17 mouse cellular contexts compared by ENCODE assay signal in the genomic region with DNA sequence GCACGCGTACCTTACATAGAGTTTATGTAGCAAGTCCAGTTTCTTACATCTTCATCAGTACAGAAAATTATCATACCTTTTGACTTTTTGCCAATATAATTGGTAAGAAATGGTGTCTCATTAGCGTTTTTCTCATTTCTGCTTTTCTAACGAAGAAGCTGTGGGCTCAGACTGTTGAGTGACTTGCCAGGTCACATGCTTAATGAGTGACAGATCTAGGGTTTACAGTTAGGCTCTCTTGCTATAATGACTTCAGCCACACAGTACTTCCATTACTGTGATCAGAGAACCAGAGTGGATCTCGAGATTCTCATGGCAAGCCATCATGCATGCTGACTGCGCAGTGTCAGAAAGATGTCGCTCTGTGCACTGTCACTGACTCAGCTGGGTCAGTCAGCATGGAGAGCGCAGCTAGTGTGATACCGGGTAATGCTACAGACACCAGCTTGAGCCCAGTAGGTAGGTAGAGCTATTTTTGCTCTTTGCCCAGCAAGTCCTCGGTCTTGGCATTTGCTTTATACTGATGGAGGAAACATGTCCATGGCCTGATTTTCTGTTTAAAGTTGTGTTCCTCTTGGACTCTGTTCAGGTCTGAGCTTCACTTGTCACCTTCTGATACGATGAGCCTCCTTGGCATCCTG.
DNase-seq lines count a peak whose midpoint lies in the region; ATAC-seq lines count a peak whose summit lies in the region.
"Had no signal": no experiment of that assay in that cellular context is flagged by ENCODE, and none has a peak within 500 bp of the region (broad histone marks: within the 10 kb centered on the region; RNA-seq: fewer than 3 reads in every experiment).

No protein-coding gene starts in this region.

- H3K27ac ChIP-seq in lung, embryonic 15.5 days = 0 out of 2 replicates have a peak overlapping the region, but pooled peaks have one; percentile 8
- H3K27ac ChIP-seq: heart, embryonic 10.5 days; limb, embryonic 13.5 days; midbrain, embryonic 15.5 days had no signal

- H3K27me3 ChIP-seq in lung, embryonic 15.5 days = no peaks in the 10 kb centered on the region
- H3K27me3 ChIP-seq: limb, embryonic 13.5 days had no signal

- H3K9me3 ChIP-seq in lung, embryonic 15.5 days = no peaks in the 10 kb centered on the region
- H3K9me3 ChIP-seq: heart, embryonic 10.5 days; limb, embryonic 13.5 days; midbrain, embryonic 15.5 days had no signal

- H3K36me3 ChIP-seq in lung, embryonic 15.5 days = no peaks in the 10 kb centered on the region
- H3K36me3 ChIP-seq: heart, embryonic 10.5 days; limb, embryonic 13.5 days; midbrain, embryonic 15.5 days had no signal

- DNase-seq in lung, postnatal 4 days = no peak
- DNase-seq in cerebellum, adult 11 months = peak; percentile 65
- DNase-seq in cerebellum, postnatal 10 days = peak; percentile 58 to 71
- no peak for DNase-seq in adrenal gland, postnatal 4 days (ENCODE audit: low spot score in 2 of 2)
- DNase-seq in kidney, adult 8-10 months = no peak
- DNase-seq: gastrocnemius, postnatal 25 days; heart, postnatal 10 days; kidney, postnatal 4 days; lung, postnatal 36 days; right cerebral cortex, adult 18-20 months; spleen, adult 18-20 months; thymus, adult 18-20 months had no signal

- no peak overlapping the region for H3K4me2 ChIP-seq in lung, embryonic 15.5 days
- H3K4me2 ChIP-seq: limb, embryonic 13.5 days; midbrain, embryonic 15.5 days had no signal

- H3K4me1 ChIP-seq in lung, embryonic 15.5 days = peaks cover 57% of the 10 kb centered on the region

- H3K9ac ChIP-seq in lung, embryonic 15.5 days = no peak overlapping the region
- H3K9ac ChIP-seq: limb, embryonic 13.5 days; midbrain, embryonic 15.5 days had no signal

- H3K4me3 ChIP-seq in lung, embryonic 15.5 days = no peak overlapping the region
- H3K4me3 ChIP-seq: heart, embryonic 10.5 days; limb, embryonic 13.5 days; midbrain, embryonic 15.5 days had no signal

- 80% methylated on average over 11 of the region's 11 CpGs for WGBS in lung, embryonic 15.5 days

- no peak for ATAC-seq in lung, embryonic 15.5 days (ENCODE audit: borderline replicate concordance, extremely low read depth, low FRiP score, low TSS enrichment)
- peak; percentile 44 for ATAC-seq in megakaryocyte progenitor cell, adult 5-6 weeks (replicated peaks; ENCODE audit: poor library complexity)
- ATAC-seq: midbrain, embryonic 15.5 days had no signal

Comparison
In these comparisons a context has a peak if more than half of its experiments do, and no peak if none do; other contexts are left out.
1. DNase-seq: peak in cerebellum, adult 11 months (single experiment) and cerebellum, postnatal 10 days (2 of 2); none in lung, postnatal 4 days (0 of 2), adrenal gland, postnatal 4 days (0 of 2) and kidney, adult 8-10 months (0 of 2).